Mouse (Mus musculus) midbrain, postnatal 0 days (tissue): Measurements from ENCODE around the gene H2-T24. TPM values are rescaled to one million over a fixed set of nuclear protein-coding genes. Genes with fewer than 3 reads are reported as not detected.
A peak's percentile ranks its signal among the peaks of the same experiment; 100 is the strongest.

Experiments used
- ATAC-seq: fragments of 200-750 bp; cut with Nextera tagmentation; 2 replicates; pipeline ENCODE4 v1.8.0; 2017; ENCODE audit warnings: moderate number of reproducible peaks, mild to moderate bottlenecking, moderate TSS enrichment, moderate library complexity; ENCODE audit not compliant: low FRiP score
- DNase-seq: peaks from one replicate; pipeline ENCODE4 v3.0.0-alpha.2; 2015; ENCODE audit warnings: low spot score
- H3K27ac ChIP-seq: fragments of 300-500 bp; sonication (generic); 2 replicates; pipeline ENCODE4 v1.5.1; 2014; ENCODE audit warnings: low read depth, mild to moderate bottlenecking, low read length, mixed read lengths
- H3K27me3 ChIP-seq: fragments of 300-500 bp; sonication (generic); 2 replicates; pipeline ENCODE4 v1.6.1; 2014; ENCODE audit warnings: low read length, control low read depth, mixed read lengths; ENCODE audit not compliant: insufficient read depth
- H3K36me3 ChIP-seq: fragments of 300-500 bp; sonication (generic); 2 replicates; pipeline ENCODE4 v1.6.1; 2014; ENCODE audit warnings: low read length, control low read depth, mixed read lengths; ENCODE audit not compliant: insufficient read depth
- H3K4me1 ChIP-seq: fragments of 300-500 bp; sonication (generic); 2 replicates; pipeline ENCODE4 v1.6.1; 2014; ENCODE audit warnings: mild to moderate bottlenecking, control low read depth, antibody characterized with exemption, low read length, mixed read lengths; ENCODE audit not compliant: insufficient read depth
- H3K4me2 ChIP-seq: fragments of 300-500 bp; sonication (generic); 2 replicates; pipeline ENCODE4 v1.6.1; 2014; ENCODE audit warnings: low read depth, mild to moderate bottlenecking, low read length, mixed read lengths; ENCODE audit not compliant: poor library complexity, severe bottlenecking
- H3K4me3 ChIP-seq: fragments of 300-500 bp; sonication (generic); 2 replicates; pipeline ENCODE4 v1.5.1; 2014; ENCODE audit warnings: low read depth, mild to moderate bottlenecking, low read length, moderate library complexity
- H3K9ac ChIP-seq: fragments of 300-500 bp; sonication (generic); replicated peaks from 2 replicates; pipeline ENCODE4 v1.6.1; 2014; ENCODE audit warnings: mild to moderate bottlenecking, low read length, moderate library complexity, mixed read lengths; ENCODE audit not compliant: poor library complexity, severe bottlenecking
- H3K9me3 ChIP-seq: fragments of 300-500 bp; sonication (generic); 2 replicates; pipeline ENCODE4 v1.6.1; 2016; ENCODE audit warnings: low read length, control low read depth
- CTCF ChIP-seq: IDR thresholded peaks from 2 replicates; pipeline ENCODE4 v1.5.1; 2016; ENCODE audit warnings: antibody characterized with exemption, mild to moderate bottlenecking
- WGBS: fragments of 180-500 bp; shearing (Covaris S2); extraction: QIAGEN DNeasy Blood & Tissue Kit; methylation state at CpG from one replicate; pipeline ENCODE4 v1.1.7; 2014; 5-methylcytosine and 5-hydroxymethylcytosine counted together
- polyA plus RNA-seq: library from polyadenylated mRNA; unstranded; fragments of >200 nt; fragmentation: Nextera tagmentation; extraction: Ambion mirVana; gene quantifications from 2 replicates; pipeline ENCODE4 v1.2.1, GENCODE M21; 2015
- total RNA-seq: library from RNA; depleted of rRNA; stranded (reverse); fragments of >200 nt; gene quantifications from 2 replicates; pipeline ENCODE4 v1.2.3, GENCODE M21; 2014

H2-T24 gene
- total and polyA plus RNA-seq, 2 experiments from 2014 or later = 0.16 to 7.2 TPM

GRCm38 (mm10) chr17:35997713-35998510 lies 22.4 kb downstream of the H2-T24 start:
- DNase-seq (no peak), ATAC-seq (no peak)
- no peak overlapping the region for H3K4me3 ChIP-seq
- H3K27ac ChIP-seq = no peak overlapping the region
- H3K9ac ChIP-seq = no peak overlapping the region; the same call in 1 of the 2 replicates
- no peaks in the 10 kb centered on the region for H3K9me3 ChIP-seq
- no peaks in the 10 kb centered on the region for H3K27me3 ChIP-seq
- H3K4me1 ChIP-seq = no peaks in the 10 kb centered on the region; the same call in 1 of the 2 replicates
- 52% methylated on average over 12 of the region's 12 CpGs for WGBS
- 0 out of 2 replicates have a peak overlapping the region, but pooled peaks have one; percentile 1 for H3K4me2 ChIP-seq
- TF ChIP-seq CTCF = no peak
- H3K36me3 ChIP-seq = no peaks in the 10 kb centered on the region

DNA sequence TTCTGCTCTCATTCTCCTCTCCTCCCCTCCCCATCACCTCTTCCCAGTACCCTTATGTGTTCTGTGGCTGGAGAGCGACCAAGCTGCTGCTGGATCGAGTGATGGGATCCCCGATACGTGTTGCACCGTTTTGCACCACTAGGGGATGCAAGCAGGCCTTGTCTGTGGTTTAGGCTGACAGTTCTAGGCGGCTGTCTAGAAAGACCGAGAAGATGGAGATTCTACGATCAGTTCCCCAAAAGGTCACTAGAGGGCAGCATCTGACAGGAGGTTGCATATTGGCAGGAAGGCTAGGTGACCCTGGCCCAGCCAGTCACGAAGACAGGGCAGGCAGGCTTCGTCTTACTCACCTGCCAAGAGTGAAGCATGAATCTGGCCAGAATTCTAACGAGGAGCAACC lies 23.4 kb downstream of the H2-T24 start:
- no peak overlapping the region for H3K27ac ChIP-seq
- H3K27me3 ChIP-seq = no peaks in the 10 kb centered on the region
- no peaks in the 10 kb centered on the region; the same call in 1 of the 2 replicates for H3K4me1 ChIP-seq
- DNase-seq (peak; percentile 95), ATAC-seq (peak; percentile 67)
- WGBS = under 1% methylated on average over 11 of the region's 11 CpGs
- no peaks in the 10 kb centered on the region for H3K36me3 ChIP-seq
- peak overlapping the region; percentile 12; the same call in 1 of the 2 replicates for H3K4me2 ChIP-seq
- TF ChIP-seq CTCF = peak; percentile 100
- H3K9ac ChIP-seq = no peak overlapping the region
- no peaks in the 10 kb centered on the region for H3K9me3 ChIP-seq
- H3K4me3 ChIP-seq = no peak overlapping the region

- Histone ChIP-seq H3K27ac (peak overlapping the region; percentile 57), H3K9me3 (no peaks in the 10 kb centered on the region), H3K27me3 (no peaks in the 10 kb centered on the region), H3K4me2 (peak overlapping the region; percentile 58), H3K4me1 (no peaks in the 10 kb centered on the region; the same call in 1 of the 2 replicates), H3K36me3 (no peaks in the 10 kb centered on the region), H3K9ac (peak overlapping the region; percentile 61), H3K4me3 (peak overlapping the region; percentile 59)
- DNase-seq (peak; percentile 19), ATAC-seq (no peak)
- WGBS = 4% methylated on average over 14 of the region's 14 CpGs
- no peak for TF ChIP-seq CTCF
Measured at GRCm38 (mm10) chr17:35994879-35995240, 25.5 kb downstream of the H2-T24 start.

- H3K4me2 ChIP-seq = peak overlapping the region; percentile 58
- peak overlapping the region; percentile 59 for H3K4me3 ChIP-seq
- ATAC-seq (peak; percentile 60), DNase-seq (peak; percentile 93)
- H3K9ac ChIP-seq = peak overlapping the region; percentile 61
- TF ChIP-seq CTCF = no peak
- H3K27ac ChIP-seq = peak overlapping the region; percentile 57
- no peaks in the 10 kb centered on the region; the same call in 1 of the 2 replicates for H3K4me1 ChIP-seq
- 4% methylated on average over 31 of the region's 31 CpGs for WGBS
- H3K36me3 ChIP-seq = peaks cover 4% of the 10 kb centered on the region; the same call in 1 of the 2 replicates
- no peaks in the 10 kb centered on the region for H3K27me3 ChIP-seq
- H3K9me3 ChIP-seq = no peaks in the 10 kb centered on the region
Measured at GRCm38 (mm10) chr17:35994175-35994878, 26.0 kb downstream of the H2-T24 start.

DNA sequence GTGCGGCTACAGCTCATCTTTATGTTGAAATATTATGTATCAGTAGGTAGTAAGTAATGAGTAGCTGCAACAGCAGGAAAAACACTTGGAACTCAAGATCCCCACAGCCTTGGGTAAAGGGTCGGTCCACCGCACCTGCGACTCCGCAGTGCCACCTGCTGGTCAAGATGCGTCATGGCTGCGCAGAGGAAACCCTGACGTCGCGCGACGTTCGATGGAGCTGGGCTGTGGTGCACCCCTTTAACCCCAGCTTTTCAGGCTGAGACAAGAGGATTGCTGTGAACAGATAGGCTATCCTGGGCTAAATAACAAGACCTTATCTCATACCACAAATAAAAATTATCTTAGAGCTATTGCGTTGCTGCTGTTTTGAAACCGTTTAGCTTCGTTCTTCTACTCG lies 26.7 kb downstream of the H2-T24 start:
- H3K4me1 ChIP-seq = no peaks in the 10 kb centered on the region; the same call in 1 of the 2 replicates
- H3K4me2 ChIP-seq = peak overlapping the region; percentile 18; the same call in 1 of the 2 replicates
- H3K9me3 ChIP-seq = no peaks in the 10 kb centered on the region
- no peaks in the 10 kb centered on the region for H3K27me3 ChIP-seq
- peak overlapping the region; percentile 55; the same call in 1 of the 2 replicates for H3K27ac ChIP-seq
- peak overlapping the region; percentile 59 for H3K4me3 ChIP-seq
- DNase-seq (peak; percentile 87), ATAC-seq (peak; percentile 74)
- H3K9ac ChIP-seq = no peak overlapping the region
- 8% methylated on average over 17 of the region's 17 CpGs for WGBS
- H3K36me3 ChIP-seq = peaks cover 8% of the 10 kb centered on the region
- TF ChIP-seq CTCF = peak; percentile 100
